Mouse (Mus musculus): ENCODE data around the gene Kcnma1. TPM values are rescaled to one million over a fixed set of nuclear protein-coding genes. Genes with fewer than 3 reads are reported as not detected.

Gene Kcnma1
- polyA plus RNA-seq, 1 experiment from 2014 or later, result 9.0 TPM

DNA sequence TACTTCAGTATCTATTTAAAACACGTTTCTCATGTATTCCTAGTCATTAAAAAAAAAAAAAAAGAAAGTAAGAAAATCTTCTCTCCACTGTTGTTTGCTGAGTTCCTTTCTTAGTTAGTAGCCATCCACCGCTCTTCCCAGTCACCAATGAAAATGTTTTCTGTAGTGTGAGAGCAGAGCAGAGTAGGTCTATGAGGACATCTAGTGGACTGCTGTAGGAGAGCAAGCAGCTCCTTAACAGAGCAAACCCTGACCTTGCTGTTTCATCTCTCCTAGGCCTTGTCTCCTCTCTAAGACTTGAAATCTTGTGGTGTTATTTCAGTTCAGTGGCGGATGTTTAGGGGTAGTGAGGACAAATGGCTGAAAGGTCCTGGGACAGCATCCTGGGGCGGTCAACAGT is 585.2 kb downstream of the Kcnma1 start:
- Histone ChIP-seq H3K4me2 (replicated peaks) (no peak overlapping the region), H3K4me3 (no peak overlapping the region), H3K4me1 (no peaks in the 10 kb centered on the region), H3K27ac (replicated peaks) (no peak overlapping the region), H3K9me3 (no peaks in the 10 kb centered on the region), H3K36me3 (no peaks in the 10 kb centered on the region), H3K9ac (replicated peaks) (no peak overlapping the region), H3K27me3 (no peaks in the 10 kb centered on the region)
- no peak for ATAC-seq (replicated peaks)
- WGBS, result 36% methylated on average over 4 of the region's 4 CpGs

DNA sequence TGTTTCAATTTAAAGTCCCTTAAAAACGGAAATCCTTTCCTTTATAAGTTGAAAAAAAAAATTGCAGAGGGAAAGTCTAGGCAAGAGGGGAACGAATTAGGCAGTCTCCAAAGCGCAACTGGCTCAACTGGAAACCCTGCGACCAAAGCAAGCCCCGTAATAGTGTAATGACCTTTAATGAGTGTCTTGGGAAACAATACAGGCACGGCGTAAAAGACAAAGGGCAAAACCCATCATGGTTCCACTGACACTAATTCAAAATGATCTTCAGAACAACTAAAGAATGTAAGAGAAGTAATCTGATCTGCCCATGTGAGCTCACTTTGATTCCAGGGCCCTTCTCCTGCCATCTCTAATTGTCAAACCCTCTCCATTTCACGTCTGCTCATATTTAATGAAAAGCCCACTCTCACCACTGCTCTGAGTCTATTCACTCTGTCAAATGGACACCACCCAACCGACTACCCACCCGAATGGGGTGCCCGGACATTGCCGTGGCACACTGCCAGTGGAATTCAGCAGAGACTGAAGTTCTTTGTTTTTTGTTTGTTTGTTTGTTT is 591.7 kb downstream of the Kcnma1 start:
- H3K27ac ChIP-seq (replicated peaks), result no peak overlapping the region
- no peaks in the 10 kb centered on the region for H3K4me1 ChIP-seq
- no peak overlapping the region for H3K4me3 ChIP-seq
- no peak for ATAC-seq (replicated peaks)
- H3K4me2 ChIP-seq (replicated peaks), result no peak overlapping the region
- H3K27me3 ChIP-seq, result no peaks in the 10 kb centered on the region
- H3K9me3 ChIP-seq, result no peaks in the 10 kb centered on the region
- H3K36me3 ChIP-seq, result no peaks in the 10 kb centered on the region
- no peak overlapping the region for H3K9ac ChIP-seq (replicated peaks)
- 38% methylated on average over 12 of the region's 12 CpGs for WGBS

DNA sequence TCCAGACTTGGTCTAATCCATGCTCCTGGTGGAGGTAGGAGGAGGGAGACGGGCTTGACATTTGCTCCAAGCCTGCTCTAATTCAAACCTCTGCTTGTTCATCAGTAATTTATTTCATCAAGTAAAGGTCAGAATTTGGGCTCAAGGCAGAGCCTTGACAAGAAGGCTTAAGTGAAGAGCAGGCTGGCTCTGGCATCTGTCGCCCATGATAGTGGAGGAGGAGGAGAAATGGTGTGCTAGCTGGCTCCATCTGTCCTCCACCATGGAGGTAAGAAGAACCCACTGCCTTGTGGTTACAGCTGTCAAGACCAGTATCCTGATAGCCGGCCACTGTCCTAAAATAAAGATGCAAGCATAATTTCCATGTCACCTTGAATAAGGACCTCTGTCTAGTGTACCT is 595.3 kb downstream of the Kcnma1 start:
- Histone ChIP-seq H3K36me3 (no peaks in the 10 kb centered on the region), H3K27ac (replicated peaks) (no peak overlapping the region), H3K4me3 (no peak overlapping the region), H3K9ac (replicated peaks) (no peak overlapping the region), H3K27me3 (no peaks in the 10 kb centered on the region), H3K4me1 (no peaks in the 10 kb centered on the region), H3K9me3 (no peaks in the 10 kb centered on the region), H3K4me2 (replicated peaks) (no peak overlapping the region)
- WGBS, result 95% methylated on average over 3 of the region's 3 CpGs
- ATAC-seq (replicated peaks), result no peak

DNA sequence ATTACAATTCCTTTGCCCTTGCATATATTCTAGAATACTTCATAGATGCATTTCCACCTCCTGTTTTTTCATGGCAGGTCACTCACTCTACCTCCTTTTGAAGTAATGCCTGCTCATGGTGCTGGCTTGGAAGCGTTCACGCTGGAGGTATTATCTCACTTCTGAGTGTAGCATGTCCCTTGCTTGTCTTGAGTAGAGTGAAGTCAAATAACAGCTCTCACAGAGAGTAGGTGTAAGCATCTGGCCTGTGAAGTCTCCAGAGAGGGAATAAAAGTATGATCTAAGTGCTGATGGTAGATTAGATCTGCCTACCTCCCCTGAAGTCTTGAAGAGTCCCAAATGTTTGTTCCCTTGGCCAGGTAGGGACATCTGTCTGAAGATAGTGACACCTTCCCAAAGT is 607.2 kb downstream of the Kcnma1 start:
- no peaks in the 10 kb centered on the region for H3K4me1 ChIP-seq
- H3K27me3 ChIP-seq, result 0 out of 2 replicates have a peak, but pooled peaks cover 2% of the 10 kb centered on the region
- no peak for ATAC-seq (replicated peaks)
- no peak overlapping the region for H3K27ac ChIP-seq (replicated peaks)
- H3K9ac ChIP-seq (replicated peaks), result no peak overlapping the region
- no peak overlapping the region for H3K4me3 ChIP-seq
- no peaks in the 10 kb centered on the region for H3K36me3 ChIP-seq
- H3K4me2 ChIP-seq (replicated peaks), result no peak overlapping the region
- 97% methylated on average over 2 of the region's 2 CpGs for WGBS
- no peaks in the 10 kb centered on the region for H3K9me3 ChIP-seq

DNA sequence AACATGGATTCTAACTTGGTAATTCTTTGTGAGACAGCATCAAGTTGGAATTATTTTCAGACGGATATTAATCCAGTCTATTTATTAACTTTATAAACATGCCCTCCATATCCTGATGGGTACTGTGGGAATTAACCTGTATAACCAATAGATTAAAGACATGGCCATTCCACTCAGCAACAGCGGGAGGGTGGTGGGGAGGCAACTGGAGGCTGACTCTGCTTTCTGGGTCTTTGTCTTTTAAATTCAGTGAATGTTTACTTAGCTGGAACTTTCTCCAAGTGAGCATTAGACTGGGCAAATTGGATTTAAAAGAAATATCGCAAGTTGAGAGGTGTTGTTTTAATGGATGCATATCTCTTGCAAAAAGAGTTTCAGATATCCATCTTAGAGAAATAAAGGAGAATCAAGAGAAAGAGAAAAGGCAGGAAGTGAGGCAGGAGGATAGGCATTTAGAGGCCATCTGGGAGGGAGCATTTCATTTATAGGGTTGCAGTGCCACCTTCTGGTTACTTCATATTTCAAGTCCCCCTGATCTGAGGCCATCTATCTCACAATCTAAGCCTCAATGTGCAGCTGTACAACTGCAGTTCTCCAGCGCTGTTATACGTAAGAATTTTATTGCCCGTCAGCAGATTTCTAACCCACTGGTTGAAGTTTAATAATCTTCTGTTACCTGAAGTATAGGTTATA is 613.4 kb downstream of the Kcnma1 start:
- no peak overlapping the region for H3K9ac ChIP-seq (replicated peaks)
- ATAC-seq (replicated peaks), result peak; percentile 82; the same call in 1 of the 2 replicates
- H3K27ac ChIP-seq (replicated peaks), result no peak overlapping the region
- H3K36me3 ChIP-seq, result no peaks in the 10 kb centered on the region
- no peaks in the 10 kb centered on the region for H3K4me1 ChIP-seq
- H3K4me2 ChIP-seq (replicated peaks), result no peak overlapping the region
- no peaks in the 10 kb centered on the region for H3K9me3 ChIP-seq
- no peak overlapping the region for H3K4me3 ChIP-seq
- 18% methylated on average over 6 of the region's 6 CpGs for WGBS
- H3K27me3 ChIP-seq, result 0 out of 2 replicates have a peak, but pooled peaks cover 3% of the 10 kb centered on the region

DNA sequence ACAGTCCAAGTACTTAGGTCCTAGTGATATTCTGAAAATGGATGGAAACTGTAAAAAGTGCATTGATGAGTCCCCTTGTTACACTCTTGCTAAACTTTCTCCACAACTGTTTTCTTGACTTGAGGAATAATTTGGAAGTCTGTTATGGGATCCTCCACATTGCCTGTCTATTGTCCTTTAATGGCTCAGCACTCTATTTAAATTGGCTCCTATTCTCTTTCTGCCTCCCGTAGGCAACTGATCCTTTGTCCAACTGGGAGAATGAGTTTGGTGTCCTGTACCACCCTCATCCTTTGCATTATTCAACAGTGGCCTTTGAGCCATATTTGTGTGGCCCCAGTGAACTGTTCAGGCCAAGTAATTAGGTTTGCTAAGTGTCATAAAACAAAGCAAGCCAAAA is 616.6 kb downstream of the Kcnma1 start:
- Histone ChIP-seq H3K9me3 (no peaks in the 10 kb centered on the region), H3K36me3 (no peaks in the 10 kb centered on the region), H3K4me2 (replicated peaks) (no peak overlapping the region), H3K4me1 (no peaks in the 10 kb centered on the region), H3K27ac (replicated peaks) (no peak overlapping the region), H3K9ac (replicated peaks) (no peak overlapping the region), H3K27me3 (0 out of 2 replicates have a peak, but pooled peaks cover 3% of the 10 kb centered on the region), H3K4me3 (no peak overlapping the region)
- whole genome bisulfite sequencing, result 24% methylated on average over 1 of the region's 1 CpGs
- no peak for ATAC-seq (replicated peaks)

DNA sequence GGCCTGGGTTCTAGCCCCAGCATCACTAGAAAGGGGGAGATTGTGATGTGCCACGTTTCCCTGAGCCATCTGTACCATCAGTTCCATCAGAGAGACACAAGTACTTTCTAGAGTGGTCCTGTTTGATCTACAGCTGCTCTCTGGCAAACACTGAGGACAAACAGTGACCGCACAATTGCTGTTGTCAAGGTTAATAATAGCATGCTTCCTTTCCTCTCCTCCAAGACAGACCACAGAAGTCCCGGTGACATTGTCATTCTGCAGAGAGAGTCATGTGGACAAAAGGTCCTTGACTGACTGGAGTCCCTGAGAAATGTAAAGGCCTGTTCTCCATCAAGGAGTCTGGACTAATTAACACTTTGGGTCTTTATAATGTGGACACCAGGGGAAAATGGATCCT is 622.7 kb downstream of the Kcnma1 start:
- no peak overlapping the region for H3K27ac ChIP-seq (replicated peaks)
- H3K36me3 ChIP-seq, result no peaks in the 10 kb centered on the region
- H3K4me3 ChIP-seq, result no peak overlapping the region
- H3K4me1 ChIP-seq, result no peaks in the 10 kb centered on the region
- no peak overlapping the region for H3K9ac ChIP-seq (replicated peaks)
- WGBS, result 74% methylated on average over 3 of the region's 3 CpGs
- no peaks in the 10 kb centered on the region for H3K9me3 ChIP-seq
- H3K27me3 ChIP-seq, result no peaks in the 10 kb centered on the region
- no peak for ATAC-seq (replicated peaks)
- H3K4me2 ChIP-seq (replicated peaks), result no peak overlapping the region

DNA sequence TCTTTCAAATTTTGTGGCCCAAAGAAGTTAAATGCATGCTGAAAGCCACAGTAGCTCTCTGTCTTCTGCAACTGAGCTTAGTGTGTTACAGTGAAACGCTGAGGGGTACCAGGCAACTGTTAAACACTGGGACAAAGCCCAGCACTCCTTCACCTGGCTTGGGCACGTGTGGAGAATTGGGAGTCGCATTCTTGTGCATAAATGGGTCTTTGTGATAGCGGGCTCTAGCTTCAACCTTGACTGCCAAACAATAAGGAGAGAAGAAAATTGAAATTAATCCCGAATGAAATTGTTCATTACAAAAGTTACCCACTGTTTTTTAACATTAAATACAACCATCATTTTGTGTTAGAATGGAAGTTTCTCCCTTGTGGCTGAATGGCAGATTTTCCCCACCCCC is 623.5 kb downstream of the Kcnma1 start:
- no peak overlapping the region for H3K9ac ChIP-seq (replicated peaks)
- H3K4me1 ChIP-seq, result peaks cover 6% of the 10 kb centered on the region
- H3K36me3 ChIP-seq, result no peaks in the 10 kb centered on the region
- H3K4me3 ChIP-seq, result no peak overlapping the region
- H3K4me2 ChIP-seq (replicated peaks), result no peak overlapping the region
- no peak overlapping the region for H3K27ac ChIP-seq (replicated peaks)
- H3K9me3 ChIP-seq, result no peaks in the 10 kb centered on the region
- 56% methylated on average over 5 of the region's 5 CpGs for WGBS
- no peak for ATAC-seq (replicated peaks)
- H3K27me3 ChIP-seq, result no peaks in the 10 kb centered on the region

DNA sequence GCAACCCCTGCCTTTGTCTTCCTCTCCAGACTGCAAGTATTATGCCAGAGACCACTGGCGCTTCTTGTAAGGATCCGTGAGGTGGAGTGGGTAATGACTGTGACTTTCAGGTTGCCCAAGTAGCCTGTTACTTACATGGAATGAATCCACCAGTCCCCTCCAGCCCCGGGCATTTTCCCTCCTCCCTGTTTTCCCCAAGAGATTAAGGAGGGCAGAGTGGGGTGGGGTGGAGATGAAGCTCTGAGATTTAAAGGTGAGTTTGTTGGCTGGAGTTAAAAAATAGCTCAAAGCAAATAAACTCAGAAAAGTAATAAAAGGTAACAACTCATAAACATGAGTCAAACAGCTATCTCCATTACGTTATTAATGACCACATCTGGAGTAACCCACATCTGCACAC is 624.1 kb downstream of the Kcnma1 start:
- no peaks in the 10 kb centered on the region for H3K27me3 ChIP-seq
- WGBS, result 49% methylated on average over 4 of the region's 4 CpGs
- peaks cover 7% of the 10 kb centered on the region for H3K4me1 ChIP-seq
- H3K27ac ChIP-seq (replicated peaks), result no peak overlapping the region
- H3K4me3 ChIP-seq, result no peak overlapping the region
- H3K9ac ChIP-seq (replicated peaks), result no peak overlapping the region
- H3K4me2 ChIP-seq (replicated peaks), result no peak overlapping the region
- no peaks in the 10 kb centered on the region for H3K9me3 ChIP-seq
- no peaks in the 10 kb centered on the region for H3K36me3 ChIP-seq
- ATAC-seq (replicated peaks), result no peak

DNA sequence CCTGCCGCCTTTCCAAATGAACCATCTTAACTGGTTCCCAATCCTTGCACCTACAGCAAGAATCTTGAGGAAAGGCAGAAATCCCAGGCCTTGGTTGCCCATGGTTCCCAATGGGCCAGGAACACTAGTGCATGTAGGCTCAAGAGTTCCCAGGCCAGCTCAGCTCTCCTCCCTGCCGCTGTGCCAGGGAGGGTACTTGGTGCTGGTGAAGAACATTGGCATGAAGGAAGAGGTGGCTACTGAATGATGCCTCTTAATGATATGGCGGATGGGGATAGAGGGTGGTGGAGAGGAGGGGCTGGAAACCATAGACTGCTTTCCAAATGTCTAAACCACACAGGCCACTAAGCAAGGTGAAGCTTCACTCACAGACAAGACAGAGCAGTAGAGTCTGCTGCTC is 627.5 kb downstream of the Kcnma1 start:
- no peaks in the 10 kb centered on the region for H3K36me3 ChIP-seq
- H3K4me3 ChIP-seq, result no peak overlapping the region
- H3K4me1 ChIP-seq, result peaks cover 7% of the 10 kb centered on the region
- no peak overlapping the region for H3K9ac ChIP-seq (replicated peaks)
- H3K27ac ChIP-seq (replicated peaks), result no peak overlapping the region
- no peaks in the 10 kb centered on the region for H3K27me3 ChIP-seq
- H3K9me3 ChIP-seq, result no peaks in the 10 kb centered on the region
- no peak for ATAC-seq (replicated peaks)
- 98% methylated on average over 3 of the region's 3 CpGs for WGBS
- H3K4me2 ChIP-seq (replicated peaks), result no peak overlapping the region

DNA sequence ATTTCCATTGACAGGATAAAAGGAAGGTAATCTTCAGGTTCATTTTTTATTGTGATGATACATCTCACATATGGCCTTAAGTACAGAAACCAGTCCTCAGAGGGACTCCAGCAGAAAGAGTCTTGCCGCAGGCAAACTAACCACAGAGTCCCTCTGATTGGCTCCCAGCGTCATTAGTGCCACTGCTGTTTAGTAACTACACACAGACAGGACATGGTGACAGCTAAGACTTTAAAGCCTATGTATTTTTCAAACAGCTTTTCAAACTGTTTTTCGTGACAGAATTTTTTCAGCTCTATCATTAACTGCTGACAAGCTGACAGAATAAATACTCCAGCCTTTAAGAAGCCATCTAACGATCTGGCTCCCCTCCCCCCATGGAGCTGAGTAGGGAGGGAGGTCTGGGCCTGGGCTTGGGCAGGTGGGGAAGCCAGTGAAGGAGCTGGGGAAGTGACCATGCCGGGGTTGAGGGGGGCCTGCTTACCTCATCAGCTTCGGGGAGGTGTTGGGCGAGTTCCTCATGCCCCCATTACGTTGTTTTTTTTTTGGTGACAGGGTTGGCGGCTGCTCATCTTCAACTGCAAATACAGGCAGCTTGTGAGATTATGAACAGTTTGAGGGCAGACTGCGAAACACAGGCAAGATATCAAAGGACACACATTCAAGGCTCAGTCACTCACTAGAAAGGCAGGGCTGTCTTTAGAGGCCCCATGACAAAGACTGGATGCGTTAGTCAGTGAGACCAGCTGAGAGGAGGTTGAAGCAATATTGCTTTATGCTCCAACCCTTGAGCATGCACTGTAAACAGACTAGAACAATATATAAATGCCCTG is 628.3 kb downstream of the Kcnma1 start:
- ATAC-seq (replicated peaks), result peak; percentile 64; the same call in 1 of the 2 replicates
- H3K4me1 ChIP-seq, result peaks cover 7% of the 10 kb centered on the region
- H3K27ac ChIP-seq (replicated peaks), result peak overlapping the region; percentile 52
- no peak overlapping the region for H3K9ac ChIP-seq (replicated peaks)
- no peaks in the 10 kb centered on the region for H3K36me3 ChIP-seq
- H3K9me3 ChIP-seq, result no peaks in the 10 kb centered on the region
- no peaks in the 10 kb centered on the region for H3K27me3 ChIP-seq
- WGBS, result 27% methylated on average over 11 of the region's 11 CpGs
- no peak overlapping the region for H3K4me2 ChIP-seq (replicated peaks)
- H3K4me3 ChIP-seq, result no peak overlapping the region

DNA sequence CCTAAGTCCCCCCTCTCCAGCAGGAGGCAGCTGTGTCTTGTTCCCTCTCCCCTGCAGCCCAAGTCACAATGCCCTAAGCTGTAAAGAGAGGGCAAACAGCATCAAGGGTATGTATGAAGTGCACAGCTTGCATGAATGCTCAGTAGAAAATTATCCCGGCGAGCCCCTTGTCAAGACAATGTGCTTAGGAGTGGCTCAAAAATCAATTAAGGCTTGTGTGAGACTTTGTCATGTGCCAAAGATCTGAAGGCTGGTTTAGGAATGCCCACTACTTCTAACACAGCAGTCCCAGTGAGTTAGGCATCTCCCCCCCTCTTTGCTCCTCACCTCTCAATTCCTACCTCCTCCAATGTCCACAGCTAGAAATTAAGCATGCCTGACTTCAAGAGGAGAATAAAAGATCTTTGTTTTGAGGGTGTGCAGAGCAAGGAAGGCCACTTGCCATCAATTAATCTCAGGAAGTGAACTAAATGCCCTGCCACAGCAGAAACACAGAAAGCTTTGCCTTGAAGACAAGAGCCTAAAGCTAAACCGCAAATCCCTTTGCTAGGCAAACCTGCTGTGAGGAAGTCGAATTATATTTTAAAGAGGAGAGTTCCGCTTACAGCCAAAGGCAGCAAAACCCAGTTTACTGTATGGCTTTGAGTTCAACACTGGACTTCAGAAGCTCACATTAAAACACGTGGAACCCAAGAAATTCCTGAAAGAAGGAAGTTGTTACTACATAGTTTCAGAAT is 635.8 kb downstream of the Kcnma1 start:
- Histone ChIP-seq H3K27ac (replicated peaks) (no peak overlapping the region), H3K4me3 (no peak overlapping the region), H3K4me2 (replicated peaks) (no peak overlapping the region), H3K9ac (replicated peaks) (no peak overlapping the region), H3K36me3 (no peaks in the 10 kb centered on the region), H3K27me3 (no peaks in the 10 kb centered on the region), H3K9me3 (no peaks in the 10 kb centered on the region), H3K4me1 (peaks cover 10% of the 10 kb centered on the region)
- ATAC-seq (replicated peaks), result peak; percentile 61; the same call in 1 of the 2 replicates
- WGBS, result 10% methylated on average over 6 of the region's 6 CpGs

Measured in forebrain, embryonic 15.5 days (tissue).